Mouse (Mus musculus) MEL (cell line): ENCODE measurements around the gene Rufy3.

ENCODE experiments used
- CTCF ChIP-seq, 3 experiments: IDR thresholded peaks in 2 of 3; conservative IDR thresholded peaks in 1 of 3; 2 replicates each; pipeline ENCODE4 v1.5.1; 2011 to 2012; ENCODE audit warnings: low read length in 3 of 3, low read depth in 2 of 3, mild to moderate bottlenecking in 2 of 3, improper control_type of control experiment in 1 of 3, inconsistent platforms in 1 of 3, mixed read lengths in 1 of 3, moderate library complexity in 1 of 3; ENCODE audit not compliant: control insufficient read depth in 1 of 3, insufficient read depth in 1 of 3, poor library complexity in 1 of 3, severe bottlenecking in 1 of 3
- ELF1 ChIP-seq: IDR thresholded peaks from 2 replicates; pipeline ENCODE4 v1.6.1; 2014; ENCODE audit warnings: low read depth, mild to moderate bottlenecking, inconsistent platforms, low read length, improper control_type of control experiment, moderate library complexity
- EP300 ChIP-seq, 2 experiments: IDR thresholded peaks; 2 replicates each; pipeline ENCODE4 v1.6.1; 2011; ENCODE audit warnings: improper control_type of control experiment in 2 of 2, low read length in 2 of 2, low read depth in 1 of 2, mild to moderate bottlenecking in 1 of 2
- MAFK ChIP-seq: IDR thresholded peaks from 2 replicates; pipeline ENCODE4 v1.6.1; 2011; ENCODE audit warnings: low read depth, mild to moderate bottlenecking, low read length, improper control_type of control experiment, borderline replicate concordance
- POLR2A ChIP-seq, 2 experiments: IDR thresholded peaks; 2 replicates each; pipeline ENCODE4 v1.6.1; 2011 to 2012; ENCODE audit warnings: low read length in 2 of 2, mild to moderate bottlenecking in 2 of 2, control low read depth in 1 of 2, improper control_type of control experiment in 1 of 2, low read depth in 1 of 2, moderate library complexity in 1 of 2; ENCODE audit not compliant: control insufficient read depth in 1 of 2, insufficient read depth in 1 of 2, poor library complexity in 1 of 2
- RCOR1 ChIP-seq: IDR thresholded peaks from 2 replicates; pipeline ENCODE4 v1.6.1; 2012; ENCODE audit warnings: low read depth, mild to moderate bottlenecking, inconsistent platforms, low read length, improper control_type of control experiment
- TCF12 ChIP-seq: IDR thresholded peaks from 2 replicates; pipeline ENCODE4 v1.6.1; 2014; ENCODE audit warnings: low read depth, mild to moderate bottlenecking, inconsistent platforms, low read length, improper control_type of control experiment, moderate library complexity

GRCm38 (mm10) chr5:88562863-88563780 lies 1.7 kb upstream of the Rufy3 start:
- TF ChIP-seq POLR2A (IDR thresholded peaks at IDR 0.05; ENCODE audit: control insufficient read depth in 1 of 2, insufficient read depth in 1 of 2, low read depth in 1 of 2, low read length in 2 of 2, poor library complexity in 1 of 2) (no peak), MAFK (no peak), RCOR1 (no peak), TCF12 (no peak), ELF1 (no peak), CTCF (IDR thresholded peaks at IDR 0.05 in 2 of 3, conservative IDR thresholded peaks at IDR 0.05 in 1 of 3; ENCODE audit: control insufficient read depth in 1 of 3, insufficient read depth in 1 of 3, low read depth in 2 of 3, low read length in 3 of 3, poor library complexity in 1 of 3, severe bottlenecking in 1 of 3) (peak in 1 of 3 experiments; percentile 26; a peak in 2 of 6 replicates), EP300 (IDR thresholded peaks at IDR 0.05; ENCODE audit: low read depth in 1 of 2, low read length in 2 of 2) (no peak)
